Mouse (Mus musculus) lung, postnatal 4 days (tissue): ENCODE measurements around the gene Syngap1.
"Not testable (repeated sequence)": the region's sequence is repeated elsewhere in the genome, so short reads cannot be mapped to it uniquely, and the experiment has no call there.

Experiments used
- DNase-seq, 2 experiments: peaks; one replicate each; pipeline ENCODE4 v3.0.0; 2021

The Syngap1 gene

DNA sequence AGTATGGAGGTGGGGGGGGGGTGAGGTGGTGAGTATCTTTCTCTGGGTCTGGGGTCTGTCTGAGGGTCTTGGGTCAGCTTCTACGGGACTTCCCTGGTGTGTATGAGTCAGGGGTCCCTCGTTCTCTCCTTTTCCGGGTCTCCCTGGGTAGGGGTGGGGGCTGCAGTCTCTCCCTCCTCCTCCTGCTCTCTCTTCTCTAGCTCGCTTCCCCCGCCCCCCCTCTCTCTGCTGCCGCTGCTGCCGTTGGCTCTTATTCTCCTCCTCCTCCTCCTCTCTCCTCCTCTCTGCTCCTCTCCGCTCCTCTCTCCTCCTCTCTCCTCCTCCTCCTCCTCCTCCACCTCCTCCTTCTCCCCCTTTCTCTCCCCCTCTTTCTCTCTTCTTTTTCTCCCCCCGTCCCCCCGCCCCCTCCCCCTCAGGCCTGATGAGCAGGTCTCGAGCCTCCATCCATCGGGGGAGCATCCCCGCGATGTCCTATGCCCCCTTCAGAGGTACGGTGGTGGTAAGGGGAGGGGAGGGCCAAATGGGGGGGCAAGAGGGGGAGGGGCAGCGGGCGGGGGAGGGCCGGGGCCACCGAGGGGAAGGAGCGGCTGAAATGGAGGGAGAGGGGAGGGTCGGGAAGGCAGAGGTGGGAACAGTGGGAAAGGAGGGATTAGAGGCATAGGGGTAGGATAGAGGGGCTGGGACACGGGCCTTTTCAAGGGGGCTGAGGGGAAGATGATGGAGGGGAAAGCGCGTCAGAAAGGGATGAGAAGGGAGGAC lies at the start of gene Syngap1:
Syngap1 (plus strand) TSS at position 223 of the 759 bp plus-strand sequence.
- DNase-seq = peak in 1 of 2 experiments; percentile 42

DNA sequence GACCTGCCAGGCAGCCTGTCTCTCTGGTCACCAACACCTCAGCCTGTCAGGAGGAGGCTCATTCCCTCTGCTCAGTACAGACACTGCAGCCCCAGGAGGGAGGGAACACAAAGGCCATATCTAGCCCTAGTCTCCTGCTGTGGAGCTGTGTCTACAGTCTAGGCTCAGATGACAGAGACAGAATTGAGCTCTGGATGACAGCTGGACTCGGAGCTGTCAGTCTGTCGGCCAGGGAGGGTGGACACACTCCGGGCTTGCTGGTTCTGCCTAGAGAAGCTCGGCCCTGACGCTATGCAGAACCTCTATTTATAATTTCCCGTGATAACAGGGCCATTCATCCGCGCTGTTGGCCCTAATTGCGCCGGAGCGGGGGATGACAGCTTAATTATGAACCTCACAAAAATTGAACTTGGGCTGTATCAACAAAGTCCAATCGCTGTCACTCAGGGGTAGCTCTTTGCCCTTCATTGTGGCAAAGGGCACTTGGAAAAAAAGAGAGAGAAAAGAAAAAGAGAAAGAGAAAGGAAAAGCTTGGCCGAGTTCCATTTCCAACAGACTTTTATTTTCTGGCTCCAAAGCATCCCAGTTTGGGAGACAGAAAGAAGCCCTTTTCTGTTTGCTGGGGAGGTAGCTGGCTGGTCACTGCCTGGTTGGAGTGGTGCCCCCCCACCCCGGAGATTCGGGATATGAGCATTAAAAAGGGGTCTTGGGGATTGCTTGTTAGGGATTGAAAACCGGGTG lies 48.2 kb upstream of the Syngap1 start:
- peak in 1 of 2 experiments; percentile 51 for DNase-seq

DNA sequence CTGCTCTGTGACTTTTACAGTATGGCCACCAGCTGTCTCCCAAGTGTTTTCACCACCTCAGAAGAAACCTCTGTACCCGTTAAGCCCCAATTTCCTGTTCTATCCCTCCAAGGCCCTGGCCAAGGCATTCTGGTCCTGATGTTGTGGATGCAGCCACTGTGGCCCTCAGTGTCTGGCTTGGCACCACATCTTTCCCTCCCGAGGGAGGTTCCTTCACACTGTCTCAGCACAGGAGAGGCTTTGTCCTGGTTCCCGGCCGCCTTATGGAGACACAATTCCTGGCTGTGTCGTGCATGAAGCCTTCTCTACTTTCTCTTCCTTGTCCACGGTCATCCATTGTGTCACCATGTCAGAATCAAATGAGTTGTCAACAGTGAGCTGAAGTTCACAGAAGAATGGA lies 47.6 kb upstream of the Syngap1 start:
- no peak for DNase-seq

DNA sequence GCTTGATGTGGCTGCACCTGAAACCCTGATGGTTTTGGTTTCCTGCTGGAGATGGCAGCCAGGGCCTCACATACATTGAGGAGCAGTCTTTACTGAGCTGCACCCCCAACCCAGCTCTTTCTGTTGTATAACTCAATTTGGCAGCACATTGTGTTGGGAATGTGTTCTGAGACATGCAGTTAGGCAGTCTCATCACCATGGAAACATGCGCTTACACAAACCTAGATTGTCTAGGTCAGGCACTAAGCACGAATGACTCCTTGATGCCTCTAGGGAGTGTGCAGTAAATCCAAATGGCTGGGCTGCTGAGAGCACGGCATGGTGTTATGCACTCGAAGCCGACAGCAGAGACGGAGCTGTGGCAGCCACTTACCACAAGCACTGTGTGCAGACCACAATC lies 46.7 kb upstream of the Syngap1 start:
- DNase-seq = no peak

DNA sequence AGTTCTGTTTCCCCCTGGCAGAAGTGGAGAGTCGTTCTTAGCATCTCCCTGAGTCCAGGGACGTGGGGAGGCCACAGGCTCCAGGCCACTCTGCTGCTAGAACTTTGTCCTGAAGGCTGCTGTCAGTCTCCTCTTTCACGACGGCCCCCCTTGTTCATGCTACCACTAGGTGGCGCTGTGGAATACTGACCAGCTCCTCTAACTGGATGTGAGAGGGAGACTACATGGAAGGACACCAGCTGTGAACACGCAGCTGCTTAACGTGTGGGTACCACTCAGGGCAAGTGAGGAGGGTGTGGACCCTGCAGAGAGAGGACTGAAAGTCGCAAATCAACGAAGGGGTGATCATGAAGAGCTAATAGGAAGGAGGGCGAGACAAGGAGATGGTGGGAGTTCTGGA lies 45.5 kb upstream of the Syngap1 start:
- peak; percentile 62 to 79 for DNase-seq

DNA sequence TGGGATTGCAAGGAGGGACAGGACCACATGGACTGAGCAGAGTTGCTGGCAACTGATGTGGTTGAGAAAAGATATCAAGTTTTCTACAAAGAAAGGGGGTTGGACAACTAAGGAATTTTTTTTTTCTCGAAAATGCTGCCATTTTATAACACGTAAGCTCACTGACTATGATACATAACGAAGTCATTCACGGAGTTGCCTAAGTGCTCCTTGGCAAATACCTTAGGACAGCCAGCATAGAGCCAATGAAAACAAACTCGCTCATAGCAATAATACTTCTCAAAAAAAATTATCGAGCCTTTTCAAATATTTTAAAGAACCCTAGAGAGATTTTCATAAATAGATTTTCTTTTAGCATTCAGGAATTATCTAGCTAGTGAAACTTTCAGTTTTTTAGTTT lies 40.1 kb upstream of the Syngap1 start:
- DNase-seq = no peak

DNA sequence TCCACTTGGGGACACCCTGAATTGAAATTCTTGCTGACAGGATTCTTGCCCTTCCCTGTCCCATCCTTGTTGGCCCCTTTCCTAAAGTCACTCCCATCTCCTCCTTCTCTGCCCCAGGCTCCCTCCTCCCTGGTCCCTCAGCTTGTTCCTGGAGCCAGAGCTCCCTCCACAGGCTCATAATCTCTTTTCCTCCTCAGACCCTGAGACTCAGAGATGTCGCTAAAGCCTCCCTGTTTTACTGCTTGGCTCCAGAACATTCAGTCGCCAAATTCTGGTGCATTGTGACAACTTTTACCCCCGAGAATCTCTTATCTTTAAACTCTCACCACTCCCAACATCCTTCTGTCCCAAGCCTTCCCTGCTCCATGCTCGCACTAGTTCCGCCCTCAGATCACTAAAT lies 36.7 kb upstream of the Syngap1 start:
- no peak for DNase-seq

DNA sequence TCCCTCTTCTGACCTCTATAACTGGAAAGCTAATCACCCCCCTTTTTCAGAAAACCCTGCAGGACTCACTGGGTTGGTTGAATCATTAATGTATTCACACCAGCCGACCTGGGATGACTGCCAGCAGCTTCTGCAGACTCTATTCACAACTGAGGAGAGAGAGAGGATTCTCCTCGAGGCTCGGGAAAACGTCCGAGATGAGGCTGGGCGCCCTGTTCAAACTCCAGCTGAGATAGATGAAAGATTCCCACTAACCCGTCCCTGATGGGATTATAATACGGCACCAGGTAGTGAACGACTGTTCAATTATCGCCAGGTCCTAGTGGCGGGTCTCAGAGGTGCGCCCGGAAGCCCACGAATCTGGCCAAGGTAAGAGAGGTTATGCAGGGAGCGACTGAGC lies 33.5 kb upstream of the Syngap1 start:
- not testable (repeated sequence) for DNase-seq

DNA sequence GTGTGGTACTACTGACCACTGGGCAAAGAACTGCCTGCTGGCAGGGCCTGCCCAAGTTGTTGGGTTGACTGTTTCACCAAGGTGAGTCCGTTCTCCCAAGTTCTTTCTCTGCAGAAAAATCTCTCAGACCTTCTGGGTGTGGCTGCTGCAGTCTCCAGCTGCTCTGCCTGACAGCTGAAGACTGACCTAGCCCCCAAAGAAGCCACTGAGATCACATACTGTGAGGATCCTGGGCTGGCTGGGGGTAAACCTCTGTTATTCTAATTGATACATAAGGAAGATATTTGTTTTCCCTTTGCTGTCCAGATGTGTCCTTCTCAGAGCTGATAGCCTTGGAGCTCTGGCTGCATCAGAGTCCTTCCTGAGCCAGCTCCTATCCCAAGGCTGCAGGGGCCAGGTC lies 25.8 kb upstream of the Syngap1 start:
- DNase-seq = no peak

DNA sequence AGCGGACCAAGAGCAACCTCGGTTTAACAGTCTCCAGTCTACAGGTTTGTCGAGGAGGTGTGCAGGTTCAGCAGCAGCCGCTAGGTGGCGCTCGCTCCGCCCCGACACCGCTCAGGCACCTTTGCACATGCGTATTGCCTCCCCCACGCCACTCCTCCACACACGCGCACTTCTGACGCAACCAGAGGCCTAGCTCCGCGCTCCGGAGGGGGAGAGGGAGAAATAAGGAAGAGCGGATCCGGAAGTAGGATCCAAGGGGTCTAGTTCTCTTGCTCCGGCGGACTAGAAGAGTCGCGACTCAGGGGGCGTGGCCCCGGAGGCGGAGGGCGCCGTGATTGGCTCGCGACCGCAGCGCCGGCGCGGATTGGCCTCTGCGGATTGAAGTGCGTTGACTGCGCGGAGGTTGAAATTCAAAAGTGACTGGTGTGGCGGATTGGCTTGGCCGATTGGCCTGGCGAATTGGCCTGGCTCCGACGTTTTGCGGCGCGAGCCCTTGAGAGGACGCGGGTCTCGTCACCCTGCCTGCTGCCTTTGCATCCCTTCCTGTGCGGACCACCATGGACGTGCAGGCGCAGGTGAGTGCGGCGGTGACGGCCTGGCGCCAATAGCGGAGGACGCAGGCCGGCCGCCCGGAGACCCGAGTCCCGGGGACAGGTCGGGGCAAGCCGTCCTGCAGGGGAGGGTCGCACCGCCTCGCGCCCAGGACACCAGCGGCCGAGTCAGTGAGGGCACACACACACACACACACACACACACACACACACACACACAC lies 24.2 kb upstream of the Syngap1 start, which contains the start of gene Kifc5b:
Kifc5b (plus strand) TSS at position 381 of the 772 bp plus-strand sequence.
- peak; percentile 100 for DNase-seq

DNA sequence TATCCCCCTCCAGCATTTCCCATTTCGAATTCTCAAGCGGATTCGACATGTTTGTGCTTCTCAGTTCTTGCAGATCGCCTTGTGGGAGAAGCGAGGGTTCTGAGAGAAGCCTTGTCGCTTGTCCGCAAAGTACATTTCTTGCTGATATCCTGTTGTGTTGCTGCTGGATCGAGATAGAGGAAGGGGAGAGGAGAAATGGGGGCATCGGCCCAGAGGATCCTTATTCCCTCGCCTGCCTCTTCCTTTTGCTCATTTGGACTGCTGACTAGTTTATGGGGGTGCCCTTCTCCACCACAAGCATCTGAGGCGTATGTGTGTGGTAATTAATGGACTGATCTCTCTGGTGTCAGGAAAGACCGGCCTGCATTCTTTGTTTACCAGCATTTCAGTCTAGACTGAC lies 23.5 kb upstream of the Syngap1 start:
- not testable (repeated sequence) for DNase-seq

DNA sequence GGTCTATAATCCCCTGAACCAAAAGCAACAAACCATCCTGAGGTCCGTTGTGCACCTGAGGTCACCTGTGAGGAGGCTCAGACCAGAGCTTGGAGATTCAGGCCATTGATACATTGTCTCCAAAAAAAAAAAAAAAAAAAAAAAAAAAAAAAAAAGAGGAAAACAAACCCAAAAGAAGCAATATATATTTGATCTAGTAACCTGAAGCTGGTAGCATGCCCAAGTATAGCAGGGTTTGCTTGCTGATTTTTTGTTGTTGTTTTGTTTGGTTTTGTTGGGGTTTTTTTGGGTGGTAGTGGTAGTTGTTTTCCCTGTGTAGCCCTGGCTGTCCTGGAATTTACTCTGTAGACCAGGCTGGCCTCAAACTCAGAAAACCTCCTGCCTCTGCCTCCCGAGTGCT lies 22.7 kb upstream of the Syngap1 start:
- DNase-seq = no peak

DNA sequence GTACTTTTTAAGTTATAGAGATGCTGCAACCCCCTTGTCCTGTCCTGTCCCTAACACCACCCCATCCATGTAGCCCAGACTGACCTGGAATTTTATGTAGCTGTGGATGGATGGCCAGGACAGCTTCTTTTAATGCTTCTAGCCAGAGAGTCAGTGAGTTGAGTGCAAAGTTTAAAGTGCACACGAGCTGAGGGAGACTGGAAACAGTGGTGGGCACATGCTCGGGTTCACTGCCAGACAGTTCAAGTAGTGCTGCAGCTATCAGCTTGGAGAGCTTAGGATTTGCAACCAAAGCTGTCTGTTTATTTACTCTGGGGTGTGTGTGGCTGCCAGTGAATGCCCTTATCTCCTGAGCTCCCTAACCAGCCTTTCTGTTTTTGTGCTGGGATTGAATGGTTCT lies 21.5 kb upstream of the Syngap1 start:
- DNase-seq = not testable (repeated sequence)

DNA sequence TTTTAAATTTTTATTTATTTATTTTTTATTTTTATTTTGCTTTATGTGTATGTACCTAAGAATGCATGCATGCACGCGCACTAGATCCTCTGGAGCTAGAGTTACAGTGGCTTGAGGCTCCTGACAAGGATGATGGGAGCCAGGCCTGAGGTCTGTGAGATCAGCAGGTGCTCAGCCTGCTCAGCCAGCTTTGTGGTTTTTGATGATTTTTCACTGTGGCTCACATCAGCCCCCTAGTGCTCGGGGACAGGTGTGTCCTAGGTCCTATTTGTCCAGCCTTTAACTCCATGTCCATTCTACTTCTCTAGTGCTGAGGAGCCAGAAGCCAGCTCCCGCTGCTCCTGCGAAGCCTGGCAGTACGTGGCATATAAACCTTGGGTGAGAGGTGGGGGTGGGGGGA lies 18.7 kb upstream of the Syngap1 start:
- not testable (repeated sequence) for DNase-seq

DNA sequence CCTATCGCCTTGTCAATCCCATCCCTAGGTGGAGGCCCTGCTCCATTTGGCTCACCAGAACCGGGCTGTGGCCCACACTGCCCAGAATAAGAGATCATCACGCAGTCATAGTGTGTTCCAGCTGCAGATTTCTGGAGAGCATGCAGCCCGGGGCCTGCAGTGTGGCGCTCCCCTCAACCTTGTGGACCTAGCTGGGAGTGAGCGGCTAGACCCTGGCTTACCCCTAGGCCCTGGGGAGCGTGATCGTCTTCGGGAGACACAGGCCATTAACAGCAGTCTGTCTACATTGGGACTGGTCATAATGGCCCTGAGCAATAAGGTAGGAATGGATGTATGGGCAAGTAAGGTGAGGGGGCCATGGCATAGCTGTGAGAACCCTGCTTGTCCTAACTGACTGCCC lies 15.6 kb upstream of the Syngap1 start:
- not testable (repeated sequence) for DNase-seq

DNA sequence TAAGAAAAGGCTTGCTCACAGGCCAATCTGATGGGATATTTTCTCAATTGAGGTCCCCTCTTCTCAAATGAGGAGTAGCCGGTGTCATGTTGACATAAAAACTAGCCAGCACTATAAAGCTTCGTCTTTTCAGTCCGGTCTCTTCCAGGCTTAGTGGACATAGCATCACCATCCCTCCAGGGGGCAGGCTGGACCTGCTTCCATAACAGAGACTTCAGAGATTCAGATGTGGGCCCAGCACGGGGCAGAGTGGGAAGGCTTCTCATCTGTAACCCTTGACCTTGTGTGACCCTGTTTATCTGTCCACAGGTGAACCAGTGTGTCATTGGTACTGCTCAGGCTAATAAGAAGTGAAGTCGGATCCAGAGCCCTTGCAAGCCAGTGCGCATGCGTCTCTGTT lies 9.3 kb upstream of the Syngap1 start:
- peak; percentile 62 to 68 for DNase-seq

DNA sequence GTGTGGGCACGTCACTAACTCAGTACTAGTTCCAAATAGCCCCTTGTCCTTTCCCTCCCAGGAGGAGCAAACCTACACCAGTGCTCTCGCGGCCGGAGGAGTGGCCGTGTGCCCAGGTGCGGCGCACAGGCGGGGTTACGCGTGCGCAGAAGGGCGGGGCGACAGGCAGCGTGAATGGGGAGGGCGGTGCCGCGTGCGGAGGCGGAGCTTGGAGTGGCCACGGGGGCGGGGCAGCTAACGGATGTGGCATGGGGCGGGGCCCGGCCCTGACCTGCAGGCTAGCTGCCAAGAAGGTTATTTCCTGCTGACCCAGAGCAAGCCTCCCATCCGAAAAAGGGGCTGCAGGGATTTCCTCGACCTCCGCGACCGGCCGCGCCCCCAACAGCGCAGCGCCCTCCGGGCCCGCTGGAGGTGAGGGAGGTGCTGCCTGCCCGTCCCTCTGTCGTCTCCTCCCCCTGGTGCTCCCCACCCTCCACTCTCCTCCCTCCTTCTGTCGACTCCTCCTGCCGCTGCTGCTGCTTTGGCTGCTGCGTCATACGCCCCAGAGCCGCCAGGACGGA lies 8.1 kb upstream of the Syngap1 start, which contains the start of gene Phf1:
Phf1 (plus strand) TSS at position 214 of the 560 bp plus-strand sequence.
- DNase-seq = peak; percentile 96 to 98

DNA sequence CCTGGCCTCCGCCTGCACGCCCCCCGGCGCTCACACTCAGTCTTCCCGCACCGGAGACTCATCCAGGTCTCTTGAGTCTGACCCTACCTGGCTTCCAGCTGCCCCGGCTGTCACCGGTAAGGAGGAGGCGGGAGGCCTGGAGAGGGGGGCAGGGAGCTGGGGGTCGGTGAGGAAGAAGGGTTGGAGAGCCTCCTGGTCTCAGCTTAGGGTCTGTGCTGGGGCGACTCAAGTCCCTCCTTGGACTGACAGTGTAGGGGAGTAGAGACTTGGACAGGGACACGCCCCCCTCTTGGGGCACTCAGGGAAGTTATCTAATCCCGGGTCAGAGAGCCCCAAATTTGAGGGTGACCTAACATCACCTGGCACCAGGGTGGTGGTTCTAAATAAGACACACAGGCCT lies 7.6 kb upstream of the Syngap1 start:
- DNase-seq = no peak

DNA sequence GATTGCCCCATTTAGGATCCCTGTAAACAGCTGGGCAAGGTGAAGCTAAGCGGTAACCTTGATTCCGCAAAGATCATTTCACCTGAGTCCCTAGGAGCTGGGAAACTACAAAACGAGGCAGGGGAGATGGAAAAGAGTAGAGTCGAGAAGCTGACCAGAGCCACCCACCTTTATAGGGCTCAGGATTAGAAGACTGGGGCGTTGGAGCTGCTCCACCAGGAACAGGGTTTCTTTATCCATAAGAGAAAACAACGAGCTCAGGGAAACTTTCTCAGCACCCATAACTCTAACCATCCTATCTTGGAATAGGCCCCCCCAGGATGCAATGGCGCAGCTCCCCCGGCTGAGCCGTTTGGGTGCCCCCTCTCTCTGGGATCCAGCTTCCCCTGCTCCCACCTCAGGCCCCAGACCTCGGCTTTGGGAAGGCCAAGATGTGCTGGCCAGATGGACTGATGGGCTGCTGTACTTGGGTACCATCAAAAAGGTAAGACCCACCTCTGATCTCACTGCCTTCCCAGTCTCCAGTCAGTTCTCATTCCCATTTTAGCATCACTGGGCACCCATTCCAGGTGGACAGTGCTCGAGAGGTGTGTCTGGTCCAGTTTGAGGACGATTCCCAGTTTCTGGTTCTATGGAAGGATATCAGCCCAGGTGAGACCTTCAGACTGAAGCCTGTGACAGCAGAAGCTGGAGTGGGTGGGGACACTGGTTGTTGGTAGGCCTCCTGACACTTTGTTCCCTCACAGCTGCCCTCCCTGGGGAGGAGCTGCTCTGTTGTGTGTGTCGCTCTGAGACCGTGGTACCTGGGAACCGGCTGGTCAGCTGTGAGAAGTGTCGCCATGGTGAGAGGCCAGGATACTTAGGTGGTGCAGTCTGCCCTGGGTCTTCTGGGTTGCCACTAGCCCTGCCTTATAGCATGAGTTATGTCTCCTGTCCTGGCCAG lies 6.9 kb upstream of the Syngap1 start:
- DNase-seq = no peak

DNA sequence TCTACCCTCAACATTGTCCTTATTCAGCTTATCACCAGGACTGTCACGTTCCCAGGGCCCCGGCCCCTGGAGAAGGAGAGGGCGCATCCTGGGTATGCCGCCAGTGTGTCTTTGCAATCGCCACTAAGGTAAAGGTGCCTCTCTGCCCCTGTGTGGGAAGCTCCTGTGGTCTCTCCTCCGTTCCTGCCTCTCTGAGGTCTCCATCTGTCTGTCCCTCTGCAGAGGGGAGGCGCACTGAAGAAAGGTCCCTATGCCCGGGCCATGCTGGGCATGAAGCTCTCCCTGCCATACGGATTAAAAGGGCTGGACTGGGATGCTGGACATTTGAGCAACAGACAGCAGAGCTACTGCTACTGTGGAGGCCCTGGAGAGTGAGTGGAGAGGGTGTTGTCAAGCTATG lies 6.0 kb upstream of the Syngap1 start:
- no peak for DNase-seq

DNA sequence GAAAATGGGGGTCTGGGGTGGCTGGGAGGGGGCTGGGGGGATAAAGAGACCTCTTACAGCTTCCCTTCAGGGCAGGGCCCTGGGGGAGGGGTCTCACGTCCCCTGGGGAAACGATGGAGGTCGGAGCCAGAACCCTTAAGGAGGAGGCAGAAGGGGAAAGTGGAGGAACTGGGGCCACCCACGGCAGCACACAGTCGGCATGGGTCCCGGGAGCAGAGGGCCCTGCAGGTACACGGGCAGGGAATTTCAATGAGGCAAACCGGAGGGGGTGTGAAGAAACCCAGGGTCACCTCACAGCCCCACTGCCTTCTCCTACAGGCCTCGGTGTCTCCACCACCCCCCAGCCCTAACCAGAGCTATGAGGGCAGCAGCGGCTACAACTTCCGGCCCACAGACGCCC lies 4.6 kb upstream of the Syngap1 start:
- DNase-seq = peak in 1 of 2 experiments; percentile 28
